Mouse (Mus musculus): ENCODE measurements at regions not wholly inside any gene's neighbourhood (a gene's known extent, or its start where the extent isn't known, plus 50 kb on each side); places are given as distances from the start of the nearest gene placed in this dataset.

DNA sequence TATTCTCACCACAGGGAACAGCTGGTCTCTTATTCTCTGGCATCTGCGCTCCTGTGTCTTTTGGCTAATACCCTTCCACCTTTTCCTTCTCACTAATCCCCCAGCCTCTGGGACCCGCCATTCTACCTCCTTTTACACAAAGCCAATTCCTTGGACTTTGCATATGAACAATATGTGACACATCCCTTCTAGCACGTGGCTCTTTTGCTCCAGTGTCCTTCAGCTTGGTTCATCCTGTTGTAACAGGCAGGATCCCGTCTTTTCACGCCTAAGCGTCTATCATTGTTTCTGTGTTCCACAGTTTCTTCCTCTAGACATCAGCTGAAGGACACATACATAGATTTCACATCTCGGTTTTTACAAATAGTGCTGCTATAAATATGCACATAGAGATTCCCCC is 114.0 kb upstream of the Id4 start:
- DNase-seq (ENCODE audit: low spot score) (no peak), ATAC-seq (ENCODE audit: low FRiP score, low TSS enrichment) (no peak)
- Histone ChIP-seq H3K4me1 (replicated peaks; ENCODE audit: control insufficient read depth, insufficient read depth) (no peaks in the 10 kb centered on the region), H3K9ac (ENCODE audit: low read length) (no peak overlapping the region), H3K27ac (replicated peaks) (no peak overlapping the region), H3K27me3 (ENCODE audit: control insufficient read depth, insufficient read depth, low read length) (no peaks in the 10 kb centered on the region), H3K9me3 (ENCODE audit: control insufficient read depth, low read length) (no peaks in the 10 kb centered on the region), H3K4me3 (ENCODE audit: low read depth, low read length) (no peak overlapping the region), H3K36me3 (ENCODE audit: control insufficient read depth, insufficient read depth, low read length) (no peaks in the 10 kb centered on the region), H3K4me2 (replicated peaks; ENCODE audit: low read depth) (no peak overlapping the region)
- TF ChIP-seq CTCF (IDR thresholded peaks at IDR 0.05; ENCODE audit: low read depth) (no peak), EP300 (optimal IDR thresholded peaks at IDR 0.05) (no peak)
- WGBS: 83% methylated on average over 7 of the region's 7 CpGs

- 81% methylated on average over 7 of the region's 7 CpGs for WGBS
- H3K27ac ChIP-seq (replicated peaks): no peak overlapping the region
- H3K36me3 ChIP-seq (ENCODE audit: control insufficient read depth, insufficient read depth, low read length): no peaks in the 10 kb centered on the region
- no peak for ATAC-seq (ENCODE audit: low FRiP score, low TSS enrichment)
- H3K4me3 ChIP-seq (ENCODE audit: low read depth, low read length): no peak overlapping the region
- no peak overlapping the region for H3K4me2 ChIP-seq (replicated peaks; ENCODE audit: low read depth)
- no peaks in the 10 kb centered on the region for H3K27me3 ChIP-seq (ENCODE audit: control insufficient read depth, insufficient read depth, low read length)
- H3K4me1 ChIP-seq (replicated peaks; ENCODE audit: control insufficient read depth, insufficient read depth): no peaks in the 10 kb centered on the region
- no peaks in the 10 kb centered on the region for H3K9me3 ChIP-seq (ENCODE audit: control insufficient read depth, low read length)
- no peak for TF ChIP-seq CTCF (IDR thresholded peaks at IDR 0.05; ENCODE audit: low read depth)
- no peak for TF ChIP-seq EP300 (optimal IDR thresholded peaks at IDR 0.05)
- DNase-seq (ENCODE audit: low spot score): no peak
- no peak overlapping the region for H3K9ac ChIP-seq (ENCODE audit: low read length)
Measured at GRCm38 (mm10) chr13:48153248-48153647, 107.8 kb upstream of the Id4 start.

- H3K4me1 ChIP-seq (replicated peaks; ENCODE audit: control insufficient read depth, insufficient read depth): no peaks in the 10 kb centered on the region
- ATAC-seq (ENCODE audit: low FRiP score, low TSS enrichment): no peak
- TF ChIP-seq EP300 (optimal IDR thresholded peaks at IDR 0.05): no peak
- TF ChIP-seq CTCF (IDR thresholded peaks at IDR 0.05; ENCODE audit: low read depth): no peak
- no peaks in the 10 kb centered on the region for H3K9me3 ChIP-seq (ENCODE audit: control insufficient read depth, low read length)
- 85% methylated on average over 7 of the region's 7 CpGs for WGBS
- no peak overlapping the region for H3K4me3 ChIP-seq (ENCODE audit: low read depth, low read length)
- no peak overlapping the region for H3K4me2 ChIP-seq (replicated peaks; ENCODE audit: low read depth)
- no peak overlapping the region for H3K9ac ChIP-seq (ENCODE audit: low read length)
- no peak for DNase-seq (ENCODE audit: low spot score)
- no peaks in the 10 kb centered on the region for H3K27me3 ChIP-seq (ENCODE audit: control insufficient read depth, insufficient read depth, low read length)
- H3K36me3 ChIP-seq (ENCODE audit: control insufficient read depth, insufficient read depth, low read length): no peaks in the 10 kb centered on the region
- no peak overlapping the region for H3K27ac ChIP-seq (replicated peaks)
Measured at GRCm38 (mm10) chr13:48153684-48154413, 107.2 kb upstream of the Id4 start.

DNA sequence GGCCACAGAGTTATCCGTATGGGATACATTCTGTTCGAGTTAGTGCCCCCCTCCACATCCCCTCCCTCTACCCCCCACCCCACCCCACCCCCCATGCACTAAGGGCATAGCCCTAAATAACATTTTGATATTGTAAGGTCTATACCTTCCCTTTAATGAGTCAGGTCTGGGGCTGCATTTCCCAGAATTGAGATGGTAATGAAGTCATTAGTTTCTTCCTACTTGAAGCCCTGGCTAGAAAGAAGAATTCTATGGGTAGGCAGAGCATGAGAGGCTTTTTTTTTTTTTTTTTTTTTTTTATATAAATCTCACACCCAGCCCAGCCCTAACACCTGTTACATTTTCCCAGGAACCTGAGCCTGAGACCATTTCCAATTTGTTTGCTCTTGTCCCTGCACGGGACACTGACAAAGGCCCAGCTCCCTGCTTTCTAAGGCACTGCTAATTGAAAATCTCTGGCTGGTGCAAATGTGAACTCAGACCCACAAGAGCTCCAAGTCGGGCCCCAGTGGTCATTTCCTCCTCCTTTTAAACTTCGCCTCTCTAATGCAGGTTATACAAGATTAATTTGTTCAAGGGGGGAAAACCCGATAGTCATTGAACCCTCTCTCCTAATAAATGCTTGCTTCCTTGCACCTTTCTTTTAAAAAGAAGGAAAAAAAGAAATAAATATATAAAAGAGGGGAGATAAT is 106.5 kb upstream of the Id4 start:
- Histone ChIP-seq H3K27me3 (ENCODE audit: control insufficient read depth, insufficient read depth, low read length) (no peaks in the 10 kb centered on the region), H3K36me3 (ENCODE audit: control insufficient read depth, insufficient read depth, low read length) (no peaks in the 10 kb centered on the region), H3K4me1 (replicated peaks; ENCODE audit: control insufficient read depth, insufficient read depth) (no peaks in the 10 kb centered on the region), H3K4me3 (ENCODE audit: low read depth, low read length) (no peak overlapping the region), H3K9ac (ENCODE audit: low read length) (no peak overlapping the region), H3K9me3 (ENCODE audit: control insufficient read depth, low read length) (no peaks in the 10 kb centered on the region), H3K4me2 (replicated peaks; ENCODE audit: low read depth) (no peak overlapping the region), H3K27ac (replicated peaks) (no peak overlapping the region)
- no peak for DNase-seq (ENCODE audit: low spot score)
- 42% methylated on average over 6 of the region's 6 CpGs for WGBS
- no peak for ATAC-seq (ENCODE audit: low FRiP score, low TSS enrichment)
- TF ChIP-seq EP300 (optimal IDR thresholded peaks at IDR 0.05) (no peak), CTCF (IDR thresholded peaks at IDR 0.05; ENCODE audit: low read depth) (no peak)

DNA sequence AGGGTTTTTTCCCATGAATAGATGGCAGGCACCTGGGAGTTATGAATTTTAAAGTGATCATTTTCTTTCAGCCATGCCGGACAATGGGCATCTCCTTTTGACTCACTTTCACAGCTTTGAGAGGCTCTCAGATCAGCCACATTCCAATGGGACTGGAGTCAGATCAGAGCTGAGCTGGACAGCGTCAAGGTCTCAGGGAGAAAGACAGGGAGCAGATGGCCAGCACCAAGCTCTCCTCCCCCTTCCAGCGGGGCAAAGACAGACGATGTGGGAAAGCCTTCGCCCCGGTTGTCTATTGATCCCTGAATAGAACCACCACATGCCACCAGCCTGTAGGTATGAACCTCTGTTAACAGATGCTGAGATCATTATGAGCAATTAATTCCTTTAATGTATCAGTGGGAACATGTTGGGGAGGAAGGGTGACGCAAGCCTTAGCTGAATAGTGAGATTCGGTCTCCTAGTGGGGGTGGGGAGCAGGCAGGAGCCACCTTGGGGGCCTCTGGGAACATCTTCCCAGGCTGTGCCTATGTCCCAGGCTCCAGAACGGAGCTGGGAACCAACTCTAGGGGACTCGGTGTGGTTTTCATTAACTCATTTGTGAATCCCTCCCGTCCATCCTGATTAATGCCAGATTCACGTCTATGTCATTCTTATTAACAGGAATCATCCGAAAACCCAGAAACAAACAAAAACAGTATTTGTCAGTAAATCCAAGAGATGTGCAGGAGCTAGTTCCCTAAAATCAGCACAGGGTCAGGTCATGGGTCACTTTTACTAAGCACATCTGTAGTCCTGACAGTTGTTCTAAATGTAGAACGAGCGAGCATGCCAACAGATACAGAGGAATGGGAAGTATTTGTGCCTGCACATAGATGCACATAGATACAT is 101.8 kb upstream of the Id4 start:
- no peak overlapping the region for H3K27ac ChIP-seq (replicated peaks)
- H3K4me2 ChIP-seq (replicated peaks; ENCODE audit: low read depth): no peak overlapping the region
- no peaks in the 10 kb centered on the region for H3K4me1 ChIP-seq (replicated peaks; ENCODE audit: control insufficient read depth, insufficient read depth)
- no peaks in the 10 kb centered on the region for H3K27me3 ChIP-seq (ENCODE audit: control insufficient read depth, insufficient read depth, low read length)
- H3K9me3 ChIP-seq (ENCODE audit: control insufficient read depth, low read length): no peaks in the 10 kb centered on the region
- no peak for DNase-seq (ENCODE audit: low spot score)
- H3K36me3 ChIP-seq (ENCODE audit: control insufficient read depth, insufficient read depth, low read length): no peaks in the 10 kb centered on the region
- no peak for TF ChIP-seq CTCF (IDR thresholded peaks at IDR 0.05; ENCODE audit: low read depth)
- TF ChIP-seq EP300 (optimal IDR thresholded peaks at IDR 0.05): no peak
- WGBS: 36% methylated on average over 15 of the region's 15 CpGs
- H3K9ac ChIP-seq (ENCODE audit: low read length): no peak overlapping the region
- ATAC-seq (ENCODE audit: low FRiP score, low TSS enrichment): no peak
- no peak overlapping the region for H3K4me3 ChIP-seq (ENCODE audit: low read depth, low read length)
